Mouse (Mus musculus): Measurements from ENCODE around the gene Sgsm3.
A peak's percentile ranks its signal among the peaks of the same experiment; 100 is the strongest.
"Not testable (repeated sequence)": the region's sequence is repeated elsewhere in the genome, so short reads cannot be mapped to it uniquely, and the experiment has no call there.

Sgsm3 gene

GRCm38 (mm10) chr15:80977620-80978334 lies at the start of gene Sgsm3:
Gene Sgsm3 (plus strand): TSS chr15:80977765.
- peak; percentile 41 for DNase-seq (ENCODE audit: low read depth)

- no peak for DNase-seq (ENCODE audit: low read depth)
Measured at GRCm38 (mm10) chr15:80928811-80929355, 48.7 kb upstream of the Sgsm3 start.

GRCm38 (mm10) chr15:80930048-80930571 lies 47.5 kb upstream of the Sgsm3 start:
- peak; percentile 37 for DNase-seq (ENCODE audit: low read depth)

GRCm38 (mm10) chr15:80930676-80931320 lies 46.8 kb upstream of the Sgsm3 start:
- DNase-seq (ENCODE audit: low read depth) = not testable (repeated sequence)

- no peak for DNase-seq (ENCODE audit: low read depth)
Measured at GRCm38 (mm10) chr15:80931345-80931960, 46.1 kb upstream of the Sgsm3 start.

GRCm38 (mm10) chr15:80934841-80935240 lies 42.7 kb upstream of the Sgsm3 start:
- DNase-seq (ENCODE audit: low read depth) = no peak

GRCm38 (mm10) chr15:80936686-80937085 lies 40.9 kb upstream of the Sgsm3 start:
- DNase-seq (ENCODE audit: low read depth) = no peak

GRCm38 (mm10) chr15:80938615-80939014 lies 39.0 kb upstream of the Sgsm3 start:
- DNase-seq (ENCODE audit: low read depth) = no peak

- DNase-seq (ENCODE audit: low read depth) = no peak
Measured at GRCm38 (mm10) chr15:80939401-80939800, 38.2 kb upstream of the Sgsm3 start.

GRCm38 (mm10) chr15:80941468-80942040 lies 36.0 kb upstream of the Sgsm3 start:
- DNase-seq (ENCODE audit: low read depth) = no peak

- no peak for DNase-seq (ENCODE audit: low read depth)
Measured at GRCm38 (mm10) chr15:80945851-80946250, 31.7 kb upstream of the Sgsm3 start.

- peak; percentile 54 for DNase-seq (ENCODE audit: low read depth)
Measured at GRCm38 (mm10) chr15:80948145-80949135, 29.1 kb upstream of the Sgsm3 start, which contains the start of gene Adsl. Gene Adsl (plus strand): TSS chr15:80948490.

- DNase-seq (ENCODE audit: low read depth) = no peak
Measured at GRCm38 (mm10) chr15:80949431-80949830, 28.1 kb upstream of the Sgsm3 start.

GRCm38 (mm10) chr15:80950055-80950454 lies 27.5 kb upstream of the Sgsm3 start:
- no peak for DNase-seq (ENCODE audit: low read depth)

- no peak for DNase-seq (ENCODE audit: low read depth)
Measured at GRCm38 (mm10) chr15:80953971-80954370, 23.6 kb upstream of the Sgsm3 start.

- no peak for DNase-seq (ENCODE audit: low read depth)
Measured at GRCm38 (mm10) chr15:80954861-80955260, 22.7 kb upstream of the Sgsm3 start.

GRCm38 (mm10) chr15:80955836-80956438 lies 21.6 kb upstream of the Sgsm3 start:
- DNase-seq (ENCODE audit: low read depth) = no peak

GRCm38 (mm10) chr15:80969371-80969770 lies 8.2 kb upstream of the Sgsm3 start:
- no peak for DNase-seq (ENCODE audit: low read depth)

GRCm38 (mm10) chr15:80974311-80974710 lies 3.3 kb upstream of the Sgsm3 start:
- no peak for DNase-seq (ENCODE audit: low read depth)

- DNase-seq (ENCODE audit: low read depth) = no peak
Measured at GRCm38 (mm10) chr15:80975666-80976065, 1.9 kb upstream of the Sgsm3 start.

GRCm38 (mm10) chr15:80979611-80980010 lies 2.0 kb downstream of the Sgsm3 start:
- DNase-seq (ENCODE audit: low read depth) = no peak

Measured in fibroblast of lung, adult 2 months (primary cell).